Mouse (Mus musculus) macrophage (primary cell): ENCODE results near the gene Tox2. TPM values are rescaled to one million over a fixed set of nuclear protein-coding genes. Genes with fewer than 3 reads are reported as not detected.

ENCODE experiments used
- H3K27ac ChIP-seq: fragments of 350-480 bp; formaldehyde crosslinking; 2 replicates; pipeline ENCODE4 v1.9.0; 2021
- H3K36me3 ChIP-seq: fragments of 350-480 bp; formaldehyde crosslinking; 2 replicates; pipeline ENCODE4 v1.9.0; 2021; ENCODE audit errors: inconsistent target
- H3K4me3 ChIP-seq: fragments of 350-480 bp; formaldehyde crosslinking; 2 replicates; pipeline ENCODE4 v1.9.0; 2021; ENCODE audit errors: inconsistent target
- H3K79me2 ChIP-seq: fragments of 350-480 bp; formaldehyde crosslinking; 2 replicates; pipeline ENCODE4 v1.9.0; 2021; ENCODE audit errors: inconsistent target
- WGBS: methylation state at CpG from one replicate; pipeline ENCODE4 v1.1.7; 2026; ENCODE audit warnings: inconsistent platforms; ENCODE audit not compliant: missing documents; 5-methylcytosine and 5-hydroxymethylcytosine counted together
- polyA plus RNA-seq: library from polyadenylated mRNA; stranded (reverse); fragments of 250-400 nt; gene quantifications from 3 replicates; pipeline ENCODE4 v1.2.4, GENCODE M21; 2018; ENCODE audit warnings: inconsistent platforms

Gene Tox2
- polyA plus RNA-seq, 1 experiment from 2014 or later: 11.2 TPM

- Histone ChIP-seq H3K4me3 (no peak overlapping the region), H3K27ac (no peak overlapping the region), H3K79me2 (no peaks in the 10 kb centered on the region), H3K36me3 (no peaks in the 10 kb centered on the region)
- 79% methylated on average over 11 of the region's 11 CpGs for WGBS
Observed at GRCm38 (mm10) chr2:163220706-163221105, 17.8 kb downstream of the Tox2 start.

DNA sequence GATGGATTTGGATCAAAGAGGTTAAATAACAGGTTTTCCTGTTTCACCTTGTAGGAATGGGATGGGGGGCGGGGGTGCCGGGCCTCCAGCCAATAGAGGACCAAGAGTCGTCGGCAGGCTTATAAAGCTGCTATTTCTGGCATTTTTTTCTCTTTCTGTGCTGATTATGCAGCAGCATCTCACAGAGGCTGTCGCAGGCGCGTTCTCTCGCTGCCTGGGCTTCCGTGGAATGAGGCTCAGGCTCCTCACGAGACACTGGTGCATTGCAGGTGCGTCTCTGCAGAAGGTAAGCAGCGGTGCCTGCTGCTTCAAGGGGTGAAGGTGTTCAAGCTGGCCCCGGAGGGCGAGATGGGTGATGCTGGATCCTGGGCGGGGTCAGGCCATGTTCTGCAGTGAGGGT, 22.4 kb downstream of the Tox2 start:
- no peak overlapping the region for H3K4me3 ChIP-seq
- WGBS: 93% methylated on average over 15 of the region's 15 CpGs
- no peaks in the 10 kb centered on the region for H3K36me3 ChIP-seq
- H3K27ac ChIP-seq: no peak overlapping the region
- H3K79me2 ChIP-seq: peaks cover under 1% of the 10 kb centered on the region; the same call in 1 of the 2 replicates

GRCm38 (mm10) chr2:163229050-163229449, 26.1 kb downstream of the Tox2 start:
- H3K27ac ChIP-seq: peak overlapping the region; percentile 97

DNA sequence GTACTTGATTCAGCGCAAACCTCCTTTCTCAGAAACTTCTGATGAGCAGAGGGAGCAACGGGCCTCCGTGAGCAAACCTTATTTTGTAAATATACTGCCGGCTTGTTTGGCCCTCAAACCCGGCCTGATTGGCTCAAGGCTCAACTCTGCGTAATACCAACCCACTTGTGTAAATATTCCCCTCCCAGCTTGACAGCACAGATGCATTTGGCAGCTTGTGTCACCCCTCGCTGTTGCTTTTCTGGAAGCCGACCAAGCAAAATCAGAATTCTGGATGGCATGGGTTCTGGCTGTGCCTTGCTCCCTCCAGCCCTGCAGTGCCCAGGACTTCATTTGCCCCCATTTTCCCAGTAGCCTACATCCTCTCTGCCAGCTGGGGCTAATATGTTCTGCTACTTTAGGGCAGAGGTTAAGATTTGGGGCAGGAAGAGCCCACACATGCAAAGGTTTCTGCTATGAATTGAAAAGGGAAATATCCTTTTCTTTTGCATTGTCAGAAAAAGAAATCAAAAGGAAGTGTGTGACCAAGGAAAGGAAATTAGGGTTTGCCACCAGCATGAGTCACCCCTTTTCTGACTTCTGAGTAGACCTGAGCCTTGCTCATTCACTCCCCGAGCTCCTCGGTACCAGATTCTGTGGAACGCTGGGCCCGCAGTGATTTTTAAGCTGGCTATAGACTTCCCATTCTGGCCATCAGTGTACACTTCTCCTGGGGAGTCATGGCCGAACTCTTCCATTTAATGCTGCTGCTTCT, 29.0 kb downstream of the Tox2 start:
- peak overlapping the region; percentile 20 for H3K4me3 ChIP-seq
- no peaks in the 10 kb centered on the region for H3K36me3 ChIP-seq
- 25% methylated on average over 13 of the region's 13 CpGs for WGBS
- H3K27ac ChIP-seq: peak overlapping the region; percentile 97
- peaks cover 3% of the 10 kb centered on the region; the same call in 1 of the 2 replicates for H3K79me2 ChIP-seq

More at GRCm38 (mm10) chr2:163229050-163229449, 26.1 kb downstream of the Tox2 start:
- Histone ChIP-seq H3K79me2 (peaks cover 3% of the 10 kb centered on the region; the same call in 1 of the 2 replicates), H3K4me3 (no peak overlapping the region), H3K36me3 (no peaks in the 10 kb centered on the region)
- 2% methylated on average over 9 of the region's 9 CpGs for WGBS

- Histone ChIP-seq H3K79me2 (peaks cover 3% of the 10 kb centered on the region; the same call in 1 of the 2 replicates), H3K36me3 (no peaks in the 10 kb centered on the region), H3K4me3 (no peak overlapping the region), H3K27ac (peak overlapping the region; percentile 97)
- WGBS: 74% methylated on average over 9 of the region's 9 CpGs
Observed at GRCm38 (mm10) chr2:163233666-163234065, 30.7 kb downstream of the Tox2 start.

GRCm38 (mm10) chr2:163236057-163236456, 33.1 kb downstream of the Tox2 start:
- WGBS: 49% methylated on average over 7 of the region's 7 CpGs
- no peaks in the 10 kb centered on the region; the same call in 1 of the 2 replicates for H3K79me2 ChIP-seq
- no peak overlapping the region for H3K4me3 ChIP-seq
- no peaks in the 10 kb centered on the region for H3K36me3 ChIP-seq
- no peak overlapping the region for H3K27ac ChIP-seq

- no peaks in the 10 kb centered on the region; the same call in 1 of the 2 replicates for H3K79me2 ChIP-seq
- no peaks in the 10 kb centered on the region for H3K36me3 ChIP-seq
- 91% methylated on average over 10 of the region's 12 CpGs for WGBS
- H3K27ac ChIP-seq: no peak overlapping the region
- H3K4me3 ChIP-seq: no peak overlapping the region
Observed at GRCm38 (mm10) chr2:163237999-163238529, 35.1 kb downstream of the Tox2 start.

GRCm38 (mm10) chr2:163239945-163240344, 37.0 kb downstream of the Tox2 start:
- WGBS: 97% methylated on average over 8 of the region's 8 CpGs
- no peaks in the 10 kb centered on the region for H3K36me3 ChIP-seq
- no peak overlapping the region for H3K4me3 ChIP-seq
- H3K79me2 ChIP-seq: no peaks in the 10 kb centered on the region
- H3K27ac ChIP-seq: no peak overlapping the region

- H3K36me3 ChIP-seq: no peaks in the 10 kb centered on the region
- 59% methylated on average over 5 of the region's 5 CpGs for WGBS
- no peak overlapping the region for H3K27ac ChIP-seq
- H3K4me3 ChIP-seq: no peak overlapping the region
- H3K79me2 ChIP-seq: no peaks in the 10 kb centered on the region
Observed at GRCm38 (mm10) chr2:163241867-163242266, 38.9 kb downstream of the Tox2 start.

DNA sequence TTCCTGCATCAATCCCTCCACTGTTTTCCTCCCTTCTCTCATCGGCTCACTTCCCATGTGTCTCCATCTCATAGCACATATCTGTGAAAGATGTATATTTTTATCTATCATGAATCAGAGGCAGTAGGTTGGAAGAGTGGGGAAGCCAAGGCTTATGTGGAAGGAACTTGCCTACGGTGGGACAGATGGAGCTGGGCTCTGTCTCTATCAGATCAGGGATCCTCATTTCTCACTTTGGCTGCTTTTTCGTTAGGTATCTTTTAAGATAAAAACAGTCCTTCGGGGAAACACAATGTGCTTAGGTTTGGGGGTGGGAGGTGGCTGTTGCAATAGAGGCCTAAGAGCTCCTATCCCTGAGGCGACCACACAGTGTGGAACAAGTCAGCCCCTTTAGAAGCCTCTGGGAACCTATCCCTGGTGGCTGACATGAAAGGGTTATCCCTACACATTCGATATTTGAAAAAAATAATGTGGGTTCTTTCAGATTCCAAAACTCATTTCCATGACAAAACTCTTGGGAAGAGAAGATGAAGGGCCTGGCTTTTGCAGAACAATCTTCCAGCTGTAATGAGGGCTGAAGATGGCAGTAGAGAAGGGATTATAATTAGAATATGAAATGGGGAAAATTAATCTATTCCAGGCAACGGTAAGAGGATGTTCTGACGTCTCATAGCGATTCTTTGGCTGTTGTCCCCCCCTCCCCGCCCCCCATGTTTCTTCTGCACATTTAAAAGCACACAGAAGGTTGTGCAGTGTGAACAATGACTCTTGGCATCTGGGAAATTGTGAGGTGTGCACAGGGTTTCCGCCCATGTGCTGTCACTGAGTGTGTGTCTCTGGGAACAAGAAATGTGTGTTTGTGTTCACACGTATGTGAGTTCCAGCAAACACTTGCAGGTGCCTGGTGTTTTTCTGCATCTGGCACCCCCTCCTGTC, 41.3 kb downstream of the Tox2 start:
- Histone ChIP-seq H3K4me3 (no peak overlapping the region), H3K36me3 (no peaks in the 10 kb centered on the region), H3K79me2 (no peaks in the 10 kb centered on the region), H3K27ac (no peak overlapping the region)
- 93% methylated on average over 11 of the region's 12 CpGs for WGBS

DNA sequence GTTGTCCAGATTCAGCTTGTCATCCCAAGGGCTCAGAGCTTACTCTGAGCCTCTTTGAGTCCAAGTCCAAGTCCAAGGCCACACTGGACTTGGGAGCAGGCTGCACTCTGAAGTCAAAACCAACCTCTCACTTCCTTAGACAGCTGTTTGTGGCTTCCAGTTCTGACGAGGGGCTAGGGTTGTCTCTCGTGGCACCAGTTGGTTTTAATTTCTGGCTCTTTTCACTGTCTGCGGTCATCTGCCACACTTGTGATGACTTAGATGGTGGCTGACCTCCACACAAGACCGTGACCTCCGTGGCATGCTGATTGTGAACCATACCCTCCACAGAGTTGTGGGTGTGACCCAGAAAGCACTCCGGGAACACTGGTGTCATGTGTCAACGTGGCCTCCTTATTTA, 46.0 kb downstream of the Tox2 start:
- H3K4me3 ChIP-seq: no peak overlapping the region
- 78% methylated on average over 7 of the region's 7 CpGs for WGBS
- H3K27ac ChIP-seq: no peak overlapping the region
- no peaks in the 10 kb centered on the region for H3K36me3 ChIP-seq
- H3K79me2 ChIP-seq: no peaks in the 10 kb centered on the region

DNA sequence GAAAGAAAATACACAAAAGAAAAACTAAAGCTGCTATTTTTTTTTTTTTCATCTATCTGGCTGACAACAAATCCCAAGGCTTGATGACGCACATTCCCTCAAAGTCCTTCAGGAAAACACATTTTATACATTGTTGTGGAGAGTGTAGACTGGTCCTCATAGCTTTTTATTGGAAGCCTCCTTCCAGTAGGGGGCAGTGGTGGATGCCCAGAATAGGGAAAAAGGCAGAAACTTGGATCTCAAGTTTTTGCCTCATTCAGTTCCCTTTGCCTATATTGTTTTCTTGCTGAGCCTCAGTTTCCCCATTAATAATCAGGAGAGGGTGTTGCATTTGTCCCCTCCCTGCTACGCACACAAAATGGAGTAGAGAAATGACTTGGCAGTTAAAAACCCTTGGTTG, 49.7 kb downstream of the Tox2 start:
- 91% methylated on average over 2 of the region's 2 CpGs for WGBS
- peak overlapping the region; percentile 90 for H3K27ac ChIP-seq
- H3K4me3 ChIP-seq: no peak overlapping the region
- no peaks in the 10 kb centered on the region for H3K36me3 ChIP-seq
- no peaks in the 10 kb centered on the region for H3K79me2 ChIP-seq

- no peak overlapping the region; the same call in 1 of the 2 replicates for H3K4me3 ChIP-seq
- no peaks in the 10 kb centered on the region for H3K36me3 ChIP-seq
- WGBS: 9% methylated on average over 22 of the region's 22 CpGs
- H3K27ac ChIP-seq: peak overlapping the region; percentile 90
- no peaks in the 10 kb centered on the region for H3K79me2 ChIP-seq
Observed at GRCm38 (mm10) chr2:163253248-163254099, 50.5 kb downstream of the Tox2 start.

GRCm38 (mm10) chr2:163254228-163254627, 51.3 kb downstream of the Tox2 start:
- no peaks in the 10 kb centered on the region for H3K36me3 ChIP-seq
- no peak overlapping the region for H3K4me3 ChIP-seq
- no peaks in the 10 kb centered on the region for H3K79me2 ChIP-seq
- peak overlapping the region; percentile 90 for H3K27ac ChIP-seq
- WGBS: 95% methylated on average over 6 of the region's 6 CpGs
